Mouse (Mus musculus): ENCODE results near the gene Lrsam1.

DNA sequence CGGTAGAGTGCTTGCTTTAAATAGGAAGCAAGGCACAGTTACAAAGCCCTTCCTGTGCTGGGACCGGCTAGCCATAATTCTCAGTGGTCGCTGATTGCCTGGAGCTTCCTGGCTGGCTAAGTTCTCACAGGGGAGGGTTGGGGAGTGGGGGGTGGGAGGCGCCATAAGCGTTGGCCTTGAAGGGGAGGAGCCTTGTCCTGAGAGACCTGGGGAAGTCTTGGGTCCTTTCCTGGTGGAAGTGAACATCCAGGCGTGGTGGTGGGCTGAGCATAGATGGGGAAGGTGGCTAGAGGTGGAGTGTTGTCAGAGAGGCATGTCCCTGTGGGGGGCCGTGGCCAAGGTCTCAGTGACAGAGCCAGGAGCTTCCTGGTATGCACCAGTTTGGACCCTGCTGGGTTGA lies 76.7 kb downstream of the Lrsam1 start:
- TF ChIP-seq CTCF (IDR thresholded peaks at IDR 0.05; ENCODE audit: low read depth) (no peak), EP300 (IDR thresholded peaks at IDR 0.05; ENCODE audit: low read depth) (no peak)

Measured in heart, postnatal 0 days (tissue).